Mouse (Mus musculus) layer of hippocampus, adult 9-10 months (tissue): ENCODE results near the gene Rapgef4.

Source experiments
- DNase-seq: peaks from one replicate; pipeline ENCODE4 v3.0.0; 2022; ENCODE audit warnings: low spot score

The Rapgef4 gene

GRCm38 (mm10) chr2:71982868-71983597, 2.0 kb downstream of the Rapgef4 start:
- DNase-seq, result no peak

- DNase-seq, result no peak
Observed at GRCm38 (mm10) chr2:71985730-71986129, 4.7 kb downstream of the Rapgef4 start.

- DNase-seq, result no peak
Observed at GRCm38 (mm10) chr2:71986276-71986848, 5.3 kb downstream of the Rapgef4 start.

- DNase-seq, result no peak
Observed at GRCm38 (mm10) chr2:71988572-71988971, 7.5 kb downstream of the Rapgef4 start.

- no peak for DNase-seq
Observed at GRCm38 (mm10) chr2:71992129-71992528, 11.1 kb downstream of the Rapgef4 start.

- DNase-seq, result no peak
Observed at GRCm38 (mm10) chr2:71993729-71994423, 12.8 kb downstream of the Rapgef4 start.

- DNase-seq, result no peak
Observed at GRCm38 (mm10) chr2:71998531-71998930, 17.5 kb downstream of the Rapgef4 start.

- no peak for DNase-seq
Observed at GRCm38 (mm10) chr2:72000102-72000501, 19.1 kb downstream of the Rapgef4 start.

- DNase-seq, result no peak
Observed at GRCm38 (mm10) chr2:72002843-72003370, 21.9 kb downstream of the Rapgef4 start.

- DNase-seq, result no peak
Observed at GRCm38 (mm10) chr2:72003756-72004525, 22.9 kb downstream of the Rapgef4 start.

GRCm38 (mm10) chr2:72005051-72005450, 24.0 kb downstream of the Rapgef4 start:
- DNase-seq, result no peak

- no peak for DNase-seq
Observed at GRCm38 (mm10) chr2:72009446-72010218, 28.6 kb downstream of the Rapgef4 start.

GRCm38 (mm10) chr2:72015366-72015765, 34.3 kb downstream of the Rapgef4 start:
- no peak for DNase-seq

- no peak for DNase-seq
Observed at GRCm38 (mm10) chr2:72016013-72016412, 35.0 kb downstream of the Rapgef4 start.

- no peak for DNase-seq
Observed at GRCm38 (mm10) chr2:72017168-72017567, 36.1 kb downstream of the Rapgef4 start.

GRCm38 (mm10) chr2:72018736-72019135, 37.7 kb downstream of the Rapgef4 start:
- DNase-seq, result no peak

- DNase-seq, result no peak
Observed at GRCm38 (mm10) chr2:72020755-72021154, 39.7 kb downstream of the Rapgef4 start.

GRCm38 (mm10) chr2:72021440-72021839, 40.4 kb downstream of the Rapgef4 start:
- DNase-seq, result no peak

- DNase-seq, result no peak
Observed at GRCm38 (mm10) chr2:72021845-72022244, 40.8 kb downstream of the Rapgef4 start.

GRCm38 (mm10) chr2:72023791-72024190, 42.8 kb downstream of the Rapgef4 start:
- no peak for DNase-seq

GRCm38 (mm10) chr2:72025660-72026059, 44.6 kb downstream of the Rapgef4 start:
- DNase-seq, result no peak
